Mouse (Mus musculus): ENCODE results near the gene Dusp19. TPM values are rescaled to one million over a fixed set of nuclear protein-coding genes. Genes with fewer than 3 reads are reported as not detected.

The Dusp19 gene
- polyA plus RNA-seq, 1 experiment from 2014 or later: 18.5 TPM

- H3K36me3 ChIP-seq (replicated peaks): no peaks in the 10 kb centered on the region
- no peak overlapping the region for H3K4me3 ChIP-seq (replicated peaks)
- no peaks in the 10 kb centered on the region for H3K27me3 ChIP-seq
- no peaks in the 10 kb centered on the region for H3K9me3 ChIP-seq
- H3K4me2 ChIP-seq: no peak overlapping the region
- H3K27ac ChIP-seq: no peak overlapping the region
- no peak for ATAC-seq (ENCODE audit: low FRiP score)
- no peaks in the 10 kb centered on the region for H3K4me1 ChIP-seq
- no peak overlapping the region for H3K9ac ChIP-seq
Observed at GRCm38 (mm10) chr2:80600611-80601010, 16.2 kb upstream of the Dusp19 start.

DNA sequence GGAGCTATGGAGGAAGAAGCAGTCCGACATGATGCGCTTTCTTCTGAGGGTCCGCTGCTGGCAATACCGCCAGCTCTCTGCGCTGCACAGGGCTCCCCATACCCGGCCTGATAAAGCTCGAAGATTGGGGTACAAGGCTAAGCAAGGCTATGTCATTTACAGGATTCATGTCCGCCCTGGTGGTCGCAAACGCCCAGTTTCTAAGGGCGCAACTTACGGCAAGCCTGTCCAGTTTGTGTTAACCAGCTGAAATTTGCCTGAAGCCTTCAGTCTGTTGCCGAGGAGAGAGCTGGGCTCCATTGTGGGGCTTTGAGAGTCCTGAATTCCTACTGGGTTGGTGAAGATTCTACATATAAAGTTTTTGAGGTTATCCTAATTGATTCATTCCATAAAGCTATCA is 14.1 kb upstream of the Dusp19 start:
- H3K9me3 ChIP-seq: no peaks in the 10 kb centered on the region
- H3K9ac ChIP-seq: no peak overlapping the region
- H3K36me3 ChIP-seq (replicated peaks): no peaks in the 10 kb centered on the region
- H3K27me3 ChIP-seq: no peaks in the 10 kb centered on the region
- no peaks in the 10 kb centered on the region for H3K4me1 ChIP-seq
- WGBS: 96% methylated on average over 13 of the region's 13 CpGs
- no peak overlapping the region for H3K27ac ChIP-seq
- ATAC-seq (ENCODE audit: low FRiP score): no peak
- H3K4me3 ChIP-seq (replicated peaks): no peak overlapping the region
- H3K4me2 ChIP-seq: no peak overlapping the region

GRCm38 (mm10) chr2:80603771-80604426 is 12.9 kb upstream of the Dusp19 start:
- Histone ChIP-seq H3K4me2 (no peak overlapping the region), H3K27me3 (no peaks in the 10 kb centered on the region), H3K27ac (no peak overlapping the region), H3K36me3 (replicated peaks) (no peaks in the 10 kb centered on the region), H3K4me3 (replicated peaks) (no peak overlapping the region), H3K4me1 (no peaks in the 10 kb centered on the region), H3K9ac (no peak overlapping the region), H3K9me3 (no peaks in the 10 kb centered on the region)
- ATAC-seq (ENCODE audit: low FRiP score): no peak
- WGBS: 86% methylated on average over 19 of the region's 19 CpGs

GRCm38 (mm10) chr2:80612286-80612685 is 4.6 kb upstream of the Dusp19 start:
- Histone ChIP-seq H3K4me2 (no peak overlapping the region), H3K36me3 (replicated peaks) (no peaks in the 10 kb centered on the region), H3K27ac (no peak overlapping the region), H3K9me3 (no peaks in the 10 kb centered on the region), H3K4me1 (no peaks in the 10 kb centered on the region), H3K9ac (no peak overlapping the region), H3K4me3 (replicated peaks) (no peak overlapping the region), H3K27me3 (no peaks in the 10 kb centered on the region)
- no peak for ATAC-seq (ENCODE audit: low FRiP score)
- WGBS: 81% methylated on average over 1 of the region's 1 CpGs

DNA sequence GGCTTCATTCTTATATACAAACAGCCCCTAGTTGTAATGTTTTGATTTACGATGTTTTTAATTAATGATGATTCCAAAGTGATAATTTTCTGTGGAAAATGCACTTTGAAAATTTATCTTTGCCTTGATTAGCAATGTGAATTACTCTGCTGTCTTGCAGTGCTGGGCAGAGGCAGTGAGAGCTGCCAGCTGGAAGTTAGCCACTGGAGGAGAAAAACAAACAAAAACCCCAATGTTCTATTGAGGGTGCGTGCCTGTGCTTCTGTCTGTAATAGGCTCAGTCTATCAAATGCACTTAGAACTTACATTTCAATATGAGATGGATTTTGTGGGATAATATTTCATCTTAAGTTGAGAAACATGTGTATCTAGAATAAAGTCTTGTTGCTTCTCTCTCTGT is 4.0 kb upstream of the Dusp19 start:
- peaks cover 4% of the 10 kb centered on the region for H3K4me1 ChIP-seq
- no peak overlapping the region for H3K27ac ChIP-seq
- no peak overlapping the region for H3K9ac ChIP-seq
- 82% methylated on average over 2 of the region's 2 CpGs for WGBS
- no peaks in the 10 kb centered on the region for H3K9me3 ChIP-seq
- no peaks in the 10 kb centered on the region for H3K27me3 ChIP-seq
- no peak overlapping the region for H3K4me3 ChIP-seq (replicated peaks)
- H3K36me3 ChIP-seq (replicated peaks): no peaks in the 10 kb centered on the region
- no peak overlapping the region for H3K4me2 ChIP-seq
- ATAC-seq (ENCODE audit: low FRiP score): no peak

GRCm38 (mm10) chr2:80618991-80619390 is 2.1 kb downstream of the Dusp19 start:
- H3K27ac ChIP-seq: no peak overlapping the region
- H3K9ac ChIP-seq: no peak overlapping the region
- no peak overlapping the region for H3K4me2 ChIP-seq
- H3K9me3 ChIP-seq: no peaks in the 10 kb centered on the region
- H3K27me3 ChIP-seq: no peaks in the 10 kb centered on the region
- H3K4me1 ChIP-seq: peaks cover 7% of the 10 kb centered on the region
- no peak for ATAC-seq (ENCODE audit: low FRiP score)
- WGBS: 79% methylated on average over 3 of the region's 3 CpGs
- H3K36me3 ChIP-seq (replicated peaks): peaks cover 3% of the 10 kb centered on the region
- H3K4me3 ChIP-seq (replicated peaks): no peak overlapping the region

GRCm38 (mm10) chr2:80621921-80622320 is 5.1 kb downstream of the Dusp19 start:
- WGBS: 92% methylated on average over 3 of the region's 3 CpGs

DNA sequence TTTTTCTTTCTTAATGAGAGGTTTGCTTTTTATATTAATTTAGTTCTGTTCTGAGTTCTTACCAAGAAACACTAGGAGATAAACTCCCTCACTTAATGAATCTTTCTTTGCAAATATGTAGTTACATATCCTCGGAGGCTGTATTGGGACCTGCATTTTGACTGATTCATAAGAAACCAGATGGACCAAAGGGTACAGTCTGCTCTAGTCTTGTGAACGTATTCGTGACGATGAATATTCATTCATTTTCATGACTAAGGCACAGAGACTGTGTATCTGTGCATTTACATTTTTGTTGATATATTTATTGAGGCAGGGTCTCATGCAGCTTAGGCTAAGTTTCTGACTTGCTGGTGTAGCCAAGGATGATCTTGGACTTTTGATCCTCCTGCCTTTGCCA is 7.7 kb downstream of the Dusp19 start:
- Histone ChIP-seq H3K9ac (no peak overlapping the region), H3K36me3 (replicated peaks) (peaks cover 3% of the 10 kb centered on the region), H3K4me1 (no peaks in the 10 kb centered on the region), H3K4me3 (replicated peaks) (no peak overlapping the region), H3K27ac (no peak overlapping the region), H3K4me2 (no peak overlapping the region), H3K27me3 (no peaks in the 10 kb centered on the region), H3K9me3 (no peaks in the 10 kb centered on the region)
- WGBS: 98% methylated on average over 4 of the region's 4 CpGs
- no peak for ATAC-seq (ENCODE audit: low FRiP score)

More at GRCm38 (mm10) chr2:80621921-80622320, 5.1 kb downstream of the Dusp19 start:
- ATAC-seq (ENCODE audit: low FRiP score): no peak
- Histone ChIP-seq H3K27ac (no peak overlapping the region), H3K4me2 (no peak overlapping the region), H3K9me3 (no peaks in the 10 kb centered on the region), H3K4me1 (peaks cover 7% of the 10 kb centered on the region), H3K9ac (no peak overlapping the region), H3K27me3 (no peaks in the 10 kb centered on the region), H3K4me3 (replicated peaks) (no peak overlapping the region), H3K36me3 (replicated peaks) (peaks cover 3% of the 10 kb centered on the region)

DNA sequence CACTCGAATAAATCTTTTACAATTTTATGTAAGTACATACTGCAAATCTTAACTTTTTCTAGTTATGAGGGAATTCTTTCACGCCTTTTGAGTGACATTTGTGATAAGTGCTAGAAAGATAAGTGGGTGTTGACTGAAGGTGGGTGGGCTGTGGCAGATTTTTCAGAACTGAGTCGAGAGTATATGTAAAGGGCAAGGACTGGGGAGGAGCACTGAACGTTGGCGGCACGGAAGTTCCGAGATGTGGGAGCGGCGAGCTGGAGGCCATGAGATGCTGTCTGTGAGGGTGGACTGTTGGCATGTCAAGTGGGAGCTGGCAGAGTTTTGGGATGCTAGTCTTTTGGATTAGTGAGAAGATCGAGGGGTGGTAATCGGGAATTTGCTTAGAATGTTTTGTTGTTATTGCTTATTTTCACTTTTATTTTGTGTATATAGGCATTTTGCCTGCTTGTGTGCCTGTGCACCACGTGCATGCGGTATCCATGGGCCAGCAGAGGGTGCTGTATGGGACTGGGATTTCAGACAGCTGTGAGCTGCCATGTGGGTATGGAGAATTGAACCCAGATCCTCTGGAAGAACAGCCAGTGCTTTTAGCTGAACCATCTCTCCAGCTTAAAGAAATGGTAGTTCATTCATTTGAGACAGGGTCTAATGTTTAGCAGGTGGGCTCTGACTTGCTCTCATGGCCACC is 15.6 kb downstream of the Dusp19 start:
- H3K9ac ChIP-seq: no peak overlapping the region
- no peak overlapping the region for H3K4me3 ChIP-seq (replicated peaks)
- no peak overlapping the region for H3K4me2 ChIP-seq
- WGBS: 89% methylated on average over 13 of the region's 13 CpGs
- no peaks in the 10 kb centered on the region for H3K27me3 ChIP-seq
- H3K27ac ChIP-seq: no peak overlapping the region
- H3K36me3 ChIP-seq (replicated peaks): 0 out of 2 replicates have a peak, but pooled peaks cover 2% of the 10 kb centered on the region
- no peak for ATAC-seq (ENCODE audit: low FRiP score)
- no peaks in the 10 kb centered on the region for H3K4me1 ChIP-seq
- no peaks in the 10 kb centered on the region for H3K9me3 ChIP-seq

DNA sequence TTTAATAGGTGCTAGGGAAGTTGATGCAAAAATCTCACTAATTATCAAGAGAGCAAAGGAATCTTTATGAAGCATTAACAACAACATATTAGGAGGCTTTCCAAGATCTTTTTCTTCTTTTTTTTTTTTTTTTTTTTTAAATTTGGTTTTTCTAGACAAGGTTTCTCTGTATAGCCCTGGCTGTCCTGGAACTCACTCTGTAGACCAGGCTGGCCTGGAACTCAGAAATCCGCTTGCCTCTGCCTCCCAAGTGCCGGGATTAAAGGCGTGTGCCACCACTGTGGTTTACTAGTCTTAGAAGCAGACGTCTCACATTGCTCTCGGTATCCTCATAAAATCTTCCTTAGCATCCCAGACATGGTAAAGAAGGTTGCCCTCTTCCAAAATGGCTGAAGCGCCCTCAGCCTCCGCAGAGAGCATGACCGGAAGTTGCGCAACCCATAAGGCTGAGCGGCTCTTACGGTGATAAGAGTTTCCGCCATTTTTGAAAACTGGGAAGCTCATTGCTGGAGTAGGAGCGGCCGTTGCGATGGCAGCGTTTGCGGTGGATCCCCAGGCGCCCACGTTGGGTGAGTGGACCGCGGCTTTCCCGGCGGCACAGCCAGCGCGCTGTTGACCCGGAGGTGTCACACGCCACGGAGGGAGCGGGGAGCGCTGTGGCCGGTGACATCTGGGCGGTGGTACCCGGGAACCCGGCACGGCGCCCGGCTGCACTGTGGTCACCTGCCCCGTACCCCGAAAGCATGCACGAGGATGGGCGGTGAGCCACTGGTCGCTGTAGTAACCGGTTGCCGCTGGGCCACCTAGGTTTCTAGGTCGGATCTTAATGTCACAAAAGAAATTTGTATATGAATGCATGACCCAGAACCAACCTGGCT is 21.8 kb downstream of the Dusp19 start:
- H3K4me3 ChIP-seq (replicated peaks): peak overlapping the region; percentile 90
- no peaks in the 10 kb centered on the region for H3K9me3 ChIP-seq
- H3K27ac ChIP-seq: peak overlapping the region; percentile 88
- WGBS: under 1% methylated on average over 45 of the region's 45 CpGs
- H3K9ac ChIP-seq: peak overlapping the region; percentile 81
- H3K36me3 ChIP-seq (replicated peaks): peaks cover 5% of the 10 kb centered on the region
- peak overlapping the region; percentile 59 for H3K4me2 ChIP-seq
- ATAC-seq (ENCODE audit: low FRiP score): peak; percentile 96
- peaks cover 8% of the 10 kb centered on the region for H3K4me1 ChIP-seq
- no peaks in the 10 kb centered on the region for H3K27me3 ChIP-seq

GRCm38 (mm10) chr2:80639398-80639797 is 22.6 kb downstream of the Dusp19 start:
- 10% methylated on average over 8 of the region's 8 CpGs for whole genome bisulfite sequencing

GRCm38 (mm10) chr2:80639864-80640263 is 23.0 kb downstream of the Dusp19 start:
- ATAC-seq (ENCODE audit: low FRiP score): no peak
- H3K9ac ChIP-seq: no peak overlapping the region
- H3K4me1 ChIP-seq: peaks cover 8% of the 10 kb centered on the region
- H3K27ac ChIP-seq: no peak overlapping the region
- peaks cover 14% of the 10 kb centered on the region for H3K36me3 ChIP-seq (replicated peaks)
- H3K9me3 ChIP-seq: no peaks in the 10 kb centered on the region
- H3K4me3 ChIP-seq (replicated peaks): peak overlapping the region; percentile 90
- no peaks in the 10 kb centered on the region for H3K27me3 ChIP-seq
- H3K4me2 ChIP-seq: peak overlapping the region; percentile 59
- 67% methylated on average over 3 of the region's 3 CpGs for whole genome bisulfite sequencing

More at GRCm38 (mm10) chr2:80639398-80639797, 22.6 kb downstream of the Dusp19 start:
- Histone ChIP-seq H3K4me2 (peak overlapping the region; percentile 59), H3K4me1 (peaks cover 8% of the 10 kb centered on the region), H3K36me3 (replicated peaks) (peaks cover 12% of the 10 kb centered on the region), H3K9me3 (no peaks in the 10 kb centered on the region), H3K27ac (no peak overlapping the region), H3K27me3 (no peaks in the 10 kb centered on the region), H3K4me3 (replicated peaks) (peak overlapping the region; percentile 90), H3K9ac (peak overlapping the region; percentile 81)
- no peak for ATAC-seq (ENCODE audit: low FRiP score)

Measured in forebrain, embryonic 12.5 days (tissue).